ENCODE assay signal across 26 mouse cellular contexts in the genomic region with DNA sequence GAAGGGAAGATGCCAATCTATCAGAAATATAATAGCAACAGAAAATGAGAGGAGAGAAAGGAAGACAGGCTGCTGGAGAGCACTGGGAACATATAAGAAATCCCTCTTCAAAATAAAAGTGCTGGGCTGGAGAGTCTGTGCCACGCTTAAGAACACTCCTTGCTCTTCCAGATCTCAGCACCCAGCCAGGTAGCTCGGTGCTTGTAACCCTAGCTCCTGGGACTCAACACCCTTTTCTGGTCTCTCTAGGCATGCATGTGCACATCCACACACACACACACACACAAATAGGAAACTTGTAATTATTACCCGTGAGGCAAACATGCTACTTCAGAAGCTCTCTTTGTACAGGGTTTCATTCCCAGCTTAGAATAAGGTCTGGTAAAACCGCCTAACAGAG. TPM values are rescaled to one million over a fixed set of nuclear protein-coding genes. Genes with fewer than 3 reads are reported as not detected.
DNase-seq lines count a peak whose midpoint lies in the region; ATAC-seq and TF ChIP-seq lines count a peak whose summit lies in the region.
"Had no signal": no experiment of that assay in that cellular context is flagged by ENCODE, and none has a peak within 500 bp of the region (broad histone marks: within the 10 kb centered on the region; RNA-seq: fewer than 3 reads in every experiment).

No protein-coding gene starts in this region.

- H3K36me3 ChIP-seq in intestine, embryonic 14.5 days (ENCODE audit: control insufficient read depth, insufficient read depth, low read length), result no peaks in the 10 kb centered on the region
- no peaks in the 10 kb centered on the region for H3K36me3 ChIP-seq in intestine, embryonic 16.5 days (ENCODE audit: control insufficient read depth, insufficient read depth, low read length)
- H3K36me3 ChIP-seq in lung, embryonic 16.5 days (ENCODE audit: control insufficient read depth, insufficient read depth, low read length), result no peaks in the 10 kb centered on the region
- H3K36me3 ChIP-seq in embryonic facial prominence, embryonic 10.5 days (replicated peaks), result no peaks in the 10 kb centered on the region; the same call in 1 of the 2 replicates
- no peaks in the 10 kb centered on the region for H3K36me3 ChIP-seq in intestine, postnatal 0 days (ENCODE audit: control insufficient read depth, insufficient read depth)
- H3K36me3 ChIP-seq: forebrain, embryonic 15.5 days had no signal

- WGBS in intestine, embryonic 14.5 days, result 42% methylated on average over 4 of the region's 4 CpGs
- 54% methylated on average over 4 of the region's 4 CpGs for WGBS in intestine, embryonic 16.5 days
- WGBS in lung, embryonic 16.5 days, result 47% methylated on average over 4 of the region's 4 CpGs
- 51% methylated on average over 4 of the region's 4 CpGs for WGBS in embryonic facial prominence, embryonic 10.5 days
- WGBS in intestine, postnatal 0 days, result 49% methylated on average over 4 of the region's 4 CpGs

- H3K4me2 ChIP-seq in intestine, embryonic 14.5 days (ENCODE audit: low read length), result peak overlapping the region; percentile 31
- H3K4me2 ChIP-seq in intestine, embryonic 16.5 days (ENCODE audit: low read depth, low read length), result no peak overlapping the region
- peak overlapping the region; percentile 38; the same call in 1 of the 2 replicates for H3K4me2 ChIP-seq in lung, embryonic 16.5 days (ENCODE audit: low read depth, low read length)
- 0 out of 2 replicates have a peak overlapping the region, but pooled peaks have one; percentile 28 for H3K4me2 ChIP-seq in intestine, postnatal 0 days (replicated peaks; ENCODE audit: low read depth)
- H3K4me2 ChIP-seq: forebrain, embryonic 15.5 days; hindbrain, embryonic 15.5 days; neural tube, embryonic 15.5 days had no signal

- H3K27ac ChIP-seq in intestine, embryonic 14.5 days (ENCODE audit: low read depth), result peak overlapping the region; percentile 20; the same call in 1 of the 2 replicates
- no peak overlapping the region for H3K27ac ChIP-seq in intestine, embryonic 16.5 days (ENCODE audit: low read length)
- H3K27ac ChIP-seq in lung, embryonic 16.5 days (ENCODE audit: low read length), result no peak overlapping the region
- H3K27ac ChIP-seq in embryonic facial prominence, embryonic 10.5 days (replicated peaks), result no peak overlapping the region
- H3K27ac ChIP-seq in intestine, postnatal 0 days (ENCODE audit: low read depth, low read length), result no peak overlapping the region; the same call in 1 of the 2 replicates
- H3K27ac ChIP-seq: forebrain, embryonic 10.5 days; forebrain, embryonic 15.5 days; hindbrain, embryonic 10.5 days; hindbrain, embryonic 15.5 days; neural tube, embryonic 15.5 days had no signal

- H3K4me1 ChIP-seq in intestine, embryonic 14.5 days (replicated peaks; ENCODE audit: control insufficient read depth, insufficient read depth, low read length), result peaks cover 5% of the 10 kb centered on the region
- H3K4me1 ChIP-seq in intestine, embryonic 16.5 days (ENCODE audit: control insufficient read depth, insufficient read depth, low read length), result peaks cover 14% of the 10 kb centered on the region
- H3K4me1 ChIP-seq in lung, embryonic 16.5 days (replicated peaks; ENCODE audit: control insufficient read depth, insufficient read depth, low read length), result peaks cover 11% of the 10 kb centered on the region
- peaks cover 8% of the 10 kb centered on the region for H3K4me1 ChIP-seq in embryonic facial prominence, embryonic 10.5 days
- H3K4me1 ChIP-seq in intestine, postnatal 0 days (replicated peaks; ENCODE audit: control insufficient read depth, insufficient read depth, low read length), result peaks cover 4% of the 10 kb centered on the region
- H3K4me1 ChIP-seq: hindbrain, embryonic 15.5 days had no signal

- no peak for TF ChIP-seq CTCF in intestine, postnatal 0 days (IDR thresholded peaks at IDR 0.05; ENCODE audit: low read depth)

- peak; percentile 18; the same call in 1 of the 2 replicates for ATAC-seq in intestine, embryonic 14.5 days (replicated peaks; ENCODE audit: low FRiP score, low TSS enrichment, low read depth)
- no peak for ATAC-seq in intestine, embryonic 16.5 days
- ATAC-seq in lung, embryonic 16.5 days (ENCODE audit: low read depth), result 0 out of 2 replicates have a peak, but pooled peaks have one; percentile 21
- ATAC-seq in intestine, postnatal 0 days, result no peak
- ATAC-seq: inflammation-experienced regulatory T-cells, adult 6 months; liver, postnatal 0 days had no signal

- DNase-seq in intestine, embryonic 14.5 days (ENCODE audit: low spot score), result no peak
- no peak for DNase-seq in lung, adult 18-20 months
- no peak for DNase-seq in embryonic facial prominence, embryonic 10.5 days (ENCODE audit: low spot score)
- no peak for DNase-seq in retina, postnatal 1 day
- no peak for DNase-seq in left cerebral cortex, adult 11 months (ENCODE audit: low spot score)
- DNase-seq: adrenal gland, postnatal 36 days; cerebellum, adult 18-20 months; cerebellum, postnatal 10 days; gastrocnemius, postnatal 10 days; heart, postnatal 14 days; kidney, adult 9 months; layer of hippocampus, postnatal 36 days; midbrain, embryonic 14.5 days; right cerebral cortex, adult 18-20 months; spleen, adult 18-20 months had no signal

- no peak overlapping the region for H3K9ac ChIP-seq in intestine, embryonic 14.5 days (ENCODE audit: low read length)
- H3K9ac ChIP-seq in intestine, embryonic 16.5 days (ENCODE audit: low read depth, low read length), result no peak overlapping the region
- H3K9ac ChIP-seq in lung, embryonic 16.5 days (ENCODE audit: low read length), result no peak overlapping the region
- H3K9ac ChIP-seq in intestine, postnatal 0 days (ENCODE audit: low read depth, low read length), result no peak overlapping the region
- H3K9ac ChIP-seq: forebrain, embryonic 15.5 days; hindbrain, embryonic 15.5 days; liver, postnatal 0 days; neural tube, embryonic 15.5 days had no signal

- H3K27me3 ChIP-seq in intestine, embryonic 14.5 days (replicated peaks; ENCODE audit: control insufficient read depth, insufficient read depth, low read length), result no peaks in the 10 kb centered on the region
- H3K27me3 ChIP-seq in intestine, embryonic 16.5 days (replicated peaks; ENCODE audit: control insufficient read depth, insufficient read depth, low read length), result no peaks in the 10 kb centered on the region
- no peaks in the 10 kb centered on the region for H3K27me3 ChIP-seq in lung, embryonic 16.5 days (ENCODE audit: control insufficient read depth, insufficient read depth, low read depth, low read length)
- no peaks in the 10 kb centered on the region for H3K27me3 ChIP-seq in embryonic facial prominence, embryonic 10.5 days (replicated peaks; ENCODE audit: low read depth, poor library complexity, severe bottlenecking)
- H3K27me3 ChIP-seq in intestine, postnatal 0 days (replicated peaks; ENCODE audit: control insufficient read depth, insufficient read depth, low read length), result no peaks in the 10 kb centered on the region
- H3K27me3 ChIP-seq: CH12.LX; forebrain, embryonic 15.5 days; hindbrain, embryonic 15.5 days; neural tube, embryonic 15.5 days had no signal

- H3K4me3 ChIP-seq in intestine, embryonic 14.5 days (ENCODE audit: low read depth, low read length), result no peak overlapping the region
- no peak overlapping the region for H3K4me3 ChIP-seq in intestine, embryonic 16.5 days (ENCODE audit: low read length)
- no peak overlapping the region for H3K4me3 ChIP-seq in lung, embryonic 16.5 days (ENCODE audit: low read length)
- peak overlapping the region; percentile 4; the same call in 1 of the 2 replicates for H3K4me3 ChIP-seq in embryonic facial prominence, embryonic 10.5 days
- H3K4me3 ChIP-seq in intestine, postnatal 0 days (ENCODE audit: low read depth, low read length), result no peak overlapping the region
- H3K4me3 ChIP-seq: forebrain, embryonic 10.5 days; forebrain, embryonic 15.5 days; hindbrain, embryonic 10.5 days; hindbrain, embryonic 15.5 days; neural tube, embryonic 15.5 days had no signal

- no peaks in the 10 kb centered on the region for H3K9me3 ChIP-seq in intestine, embryonic 14.5 days (ENCODE audit: control insufficient read depth, low read length)
- no peaks in the 10 kb centered on the region for H3K9me3 ChIP-seq in intestine, embryonic 16.5 days (ENCODE audit: control insufficient read depth, low read length)
- H3K9me3 ChIP-seq in lung, embryonic 16.5 days (ENCODE audit: control insufficient read depth, low read length), result no peaks in the 10 kb centered on the region
- H3K9me3 ChIP-seq in embryonic facial prominence, embryonic 10.5 days, result no peaks in the 10 kb centered on the region
- no peaks in the 10 kb centered on the region for H3K9me3 ChIP-seq in intestine, postnatal 0 days (ENCODE audit: control insufficient read depth)
- H3K9me3 ChIP-seq: forebrain, embryonic 10.5 days; forebrain, embryonic 15.5 days; hindbrain, embryonic 10.5 days; hindbrain, embryonic 15.5 days; neural tube, embryonic 15.5 days had no signal

RNA-seq across cellular contexts. Expression of a gene that starts 7.5 kb away (rescaled TPM):
- 9.5 and 12.3 TPM in 2 replicates for polyA plus RNA-seq in intestine, embryonic 14.5 days (2014; fragmentation: Nextera tagmentation; extraction: Ambion mirVana)
- polyA plus RNA-seq in intestine, embryonic 16.5 days (2015; fragmentation: Nextera tagmentation; extraction: Ambion mirVana), result 7.4 and 7.7 TPM in 2 replicates
- polyA plus RNA-seq in lung, embryonic 16.5 days (2015; fragmentation: Nextera tagmentation; extraction: Ambion mirVana), result 14.4 and 15.7 TPM in 2 replicates
- 18.2 and 19.9 TPM in 2 replicates for polyA plus RNA-seq in embryonic facial prominence, embryonic 10.5 days (2016; fragmentation: Nextera tagmentation; extraction: Ambion mirVana)
- polyA plus RNA-seq in intestine, postnatal 0 days (2015; fragmentation: Nextera tagmentation; extraction: Ambion mirVana), result 1.6 and 2.0 TPM in 2 replicates

RNA-seq across cellular contexts. Expression of a gene that starts 30.7 kb away (rescaled TPM):
- polyA plus RNA-seq in intestine, embryonic 14.5 days (2014; fragmentation: Nextera tagmentation; extraction: Ambion mirVana), result 29.3 and 30.9 TPM in 2 replicates
- polyA plus RNA-seq in intestine, embryonic 16.5 days (2015; fragmentation: Nextera tagmentation; extraction: Ambion mirVana), result 13.2 and 18.3 TPM in 2 replicates
- 28.5 and 30.3 TPM in 2 replicates for polyA plus RNA-seq in lung, embryonic 16.5 days (2015; fragmentation: Nextera tagmentation; extraction: Ambion mirVana)
- 40.6 and 42.9 TPM in 2 replicates for polyA plus RNA-seq in embryonic facial prominence, embryonic 10.5 days (2016; fragmentation: Nextera tagmentation; extraction: Ambion mirVana)
- polyA plus RNA-seq in intestine, postnatal 0 days (2015; fragmentation: Nextera tagmentation; extraction: Ambion mirVana), result 11.4 TPM in 2 replicates
- polyA plus RNA-seq: inflammation-experienced regulatory T-cells, adult 6 months had no signal

Comparison
In these comparisons a context has a peak if more than half of its experiments do, and no peak if none do; other contexts are left out.
1. ATAC-seq: peak in intestine, embryonic 14.5 days (single experiment) and lung, embryonic 16.5 days (single experiment); none in intestine, embryonic 16.5 days (single experiment) and intestine, postnatal 0 days (single experiment).